Mouse (Mus musculus) lung, postnatal 36 days (tissue): Measurements from ENCODE around the gene Gnat3.
A peak's percentile ranks its signal among the peaks of the same experiment; 100 is the strongest.
"Not testable (repeated sequence)": the region's sequence is repeated elsewhere in the genome, so short reads cannot be mapped to it uniquely, and the experiment has no call there.

Experiments
- DNase-seq: peaks from one replicate; pipeline ENCODE4 v3.0.0; 2022; ENCODE audit warnings: mixed read lengths

Gnat3 gene

GRCm38 (mm10) chr5:17962249-17962648 is at the start of gene Gnat3:
TSS of gene Gnat3 (plus strand) at chr5:17962549.
- no peak for DNase-seq

- DNase-seq = peak; percentile 18
Observed at GRCm38 (mm10) chr5:17918966-17919365, 43.4 kb upstream of the Gnat3 start.

GRCm38 (mm10) chr5:17923648-17924047 is 38.7 kb upstream of the Gnat3 start:
- DNase-seq = peak; percentile 46

GRCm38 (mm10) chr5:17924085-17924518 is 38.2 kb upstream of the Gnat3 start:
- DNase-seq = peak; percentile 85

GRCm38 (mm10) chr5:17928471-17928870 is 33.9 kb upstream of the Gnat3 start:
- no peak for DNase-seq

- no peak for DNase-seq
Observed at GRCm38 (mm10) chr5:17929006-17929567, 33.3 kb upstream of the Gnat3 start.

GRCm38 (mm10) chr5:17931588-17931987 is 30.8 kb upstream of the Gnat3 start:
- DNase-seq = not testable (repeated sequence)

GRCm38 (mm10) chr5:17934501-17934900 is 27.8 kb upstream of the Gnat3 start:
- no peak for DNase-seq

- DNase-seq = peak; percentile 28
Observed at GRCm38 (mm10) chr5:17938170-17938939, 24.0 kb upstream of the Gnat3 start.

- DNase-seq = no peak
Observed at GRCm38 (mm10) chr5:17956468-17956867, 5.9 kb upstream of the Gnat3 start.

- peak; percentile 5 for DNase-seq
Observed at GRCm38 (mm10) chr5:17969704-17970390, 7.5 kb downstream of the Gnat3 start.

GRCm38 (mm10) chr5:17970391-17970730 is 8.0 kb downstream of the Gnat3 start:
- no peak for DNase-seq

GRCm38 (mm10) chr5:17980501-17981121 is 18.3 kb downstream of the Gnat3 start:
- DNase-seq = peak; percentile 75

- DNase-seq = peak; percentile 53
Observed at GRCm38 (mm10) chr5:17982770-17983169, 20.4 kb downstream of the Gnat3 start.

- DNase-seq = no peak
Observed at GRCm38 (mm10) chr5:17984522-17984921, 22.2 kb downstream of the Gnat3 start.

GRCm38 (mm10) chr5:17986611-17987010 is 24.3 kb downstream of the Gnat3 start:
- DNase-seq = no peak

GRCm38 (mm10) chr5:17990618-17991017 is 28.3 kb downstream of the Gnat3 start:
- DNase-seq = no peak

GRCm38 (mm10) chr5:17999570-17999969 is 37.2 kb downstream of the Gnat3 start:
- no peak for DNase-seq

- peak; percentile 51 for DNase-seq
Observed at GRCm38 (mm10) chr5:18000185-18000584, 37.8 kb downstream of the Gnat3 start.

GRCm38 (mm10) chr5:18001646-18002045 is 39.3 kb downstream of the Gnat3 start:
- DNase-seq = peak; percentile 41

GRCm38 (mm10) chr5:18003675-18004074 is 41.3 kb downstream of the Gnat3 start:
- DNase-seq = peak; percentile 63

- DNase-seq = no peak
Observed at GRCm38 (mm10) chr5:18004824-18005611, 42.7 kb downstream of the Gnat3 start.

GRCm38 (mm10) chr5:18006157-18006556 is 43.8 kb downstream of the Gnat3 start:
- peak; percentile 31 for DNase-seq
